Mouse (Mus musculus): Measurements from ENCODE around the gene Enc1.

The Enc1 gene

DNA sequence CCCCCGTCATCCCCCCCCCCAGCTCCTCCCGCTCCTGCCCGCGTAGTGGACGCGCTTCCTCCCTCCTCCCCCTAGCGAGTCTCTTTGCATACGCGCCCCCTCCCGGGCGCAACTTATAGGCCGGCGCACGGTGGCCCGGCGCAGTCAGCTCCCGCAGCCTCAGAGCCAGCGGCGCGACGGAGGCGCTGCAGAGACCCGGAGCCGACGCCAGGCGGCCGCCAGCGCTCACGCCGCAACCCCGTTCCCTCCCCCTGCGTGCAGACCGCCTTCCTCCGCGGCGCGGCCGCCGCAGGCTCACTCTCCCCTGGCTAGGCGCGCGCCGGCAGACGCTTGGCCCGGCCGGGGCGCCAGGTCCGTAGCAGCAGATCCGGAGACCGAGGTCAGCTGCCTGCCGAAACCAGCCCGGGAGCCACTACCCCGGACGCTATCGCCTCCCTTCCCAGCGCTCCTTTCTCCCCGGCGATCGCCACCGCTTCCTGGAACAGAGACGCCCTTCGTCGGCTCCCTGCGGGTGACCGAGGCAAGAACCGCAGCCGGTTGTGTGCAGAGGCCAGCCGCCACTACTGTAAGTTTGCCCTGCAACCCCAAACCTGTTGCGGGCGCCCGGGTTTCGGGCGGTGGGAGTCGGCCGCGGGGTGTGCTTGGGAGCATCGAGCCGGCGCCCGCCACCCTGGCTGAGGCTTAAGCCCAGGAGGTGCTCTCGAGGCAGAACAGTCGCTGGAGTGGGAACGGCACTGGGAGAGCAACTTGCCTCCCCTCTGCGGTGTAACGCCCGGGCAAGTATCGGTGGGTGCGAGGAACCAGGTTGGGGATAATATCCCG, at the start of gene Enc1:
Gene Enc1 (plus strand): TSS at position 141 of the 822 bp plus-strand sequence.
- DNase-seq (ENCODE audit: low spot score) = peak; percentile 89

DNA sequence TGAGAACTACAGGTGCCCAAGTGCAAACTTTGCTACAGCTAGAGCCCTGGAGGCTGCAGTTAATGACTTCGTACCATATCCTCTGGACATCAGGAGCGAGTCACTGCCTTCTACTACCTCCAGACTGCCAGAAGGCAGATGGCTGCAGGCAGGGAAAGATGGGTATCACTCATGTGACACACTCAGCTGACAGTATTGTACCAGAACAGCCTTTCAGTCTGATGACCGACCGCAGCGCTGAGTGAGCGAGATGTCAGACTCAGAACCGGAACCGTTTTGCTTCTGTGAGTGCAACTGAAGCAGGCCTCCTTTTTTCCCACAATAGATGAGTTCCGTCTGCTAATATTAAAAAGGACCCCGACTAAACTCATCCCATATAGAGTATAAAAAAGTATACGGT, 48.3 kb upstream of the Enc1 start:
- no peak for DNase-seq (ENCODE audit: low spot score)

DNA sequence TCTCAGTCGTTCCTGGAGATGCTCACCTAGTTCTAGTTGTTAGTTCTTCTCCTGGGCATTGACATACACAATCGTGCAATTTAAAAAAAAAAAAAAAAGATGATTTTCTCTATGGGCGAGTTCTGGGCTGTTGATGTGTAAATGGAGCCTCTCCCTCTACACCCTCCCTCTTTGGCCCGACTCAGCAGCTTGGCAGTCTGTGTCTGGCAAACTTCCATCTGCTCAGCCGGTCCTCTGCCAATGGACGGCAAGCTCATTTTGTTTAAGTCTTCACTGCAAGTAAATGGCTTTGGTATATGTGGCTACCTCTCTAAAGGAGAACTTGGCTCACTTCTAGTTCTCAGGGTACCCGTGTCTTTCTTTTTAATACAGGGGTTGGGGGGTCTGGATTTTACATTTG, 47.5 kb upstream of the Enc1 start:
- peak; percentile 71 for DNase-seq (ENCODE audit: low spot score)

DNA sequence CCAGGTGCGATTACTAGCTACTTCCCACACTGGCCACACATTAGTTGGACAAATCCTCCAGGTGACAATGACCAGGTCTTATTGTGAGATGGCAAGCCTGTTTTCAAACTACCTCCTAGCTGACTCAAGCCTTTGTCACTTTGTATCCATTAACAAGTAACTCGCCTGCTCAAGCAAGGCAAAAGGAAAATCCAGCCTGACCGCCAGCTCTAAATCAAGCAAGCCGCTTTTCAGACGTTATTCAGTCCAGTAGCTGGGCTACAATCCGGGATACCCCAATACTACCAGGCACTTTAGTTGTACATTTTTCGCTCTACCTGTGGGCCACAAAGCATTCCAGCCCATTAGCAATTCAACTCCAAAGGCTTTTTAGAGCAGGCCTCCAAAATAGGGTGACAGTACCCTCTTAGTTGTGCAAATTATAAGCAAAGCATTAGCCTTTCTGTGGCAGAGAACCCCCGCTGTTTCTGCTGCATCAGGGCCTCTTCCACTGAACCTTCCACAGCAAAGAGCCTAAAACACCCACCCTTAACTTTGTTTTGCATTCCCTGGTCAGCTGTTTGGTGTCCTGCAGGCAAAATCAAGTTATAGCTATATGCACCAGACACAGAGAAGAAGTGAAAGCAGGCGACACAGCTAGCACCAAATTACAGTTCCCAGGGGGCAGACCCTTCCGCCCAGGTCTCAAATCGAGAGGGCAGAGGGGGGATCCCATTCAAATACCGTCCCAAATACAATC, 44.5 kb upstream of the Enc1 start:
- no peak for DNase-seq (ENCODE audit: low spot score)

DNA sequence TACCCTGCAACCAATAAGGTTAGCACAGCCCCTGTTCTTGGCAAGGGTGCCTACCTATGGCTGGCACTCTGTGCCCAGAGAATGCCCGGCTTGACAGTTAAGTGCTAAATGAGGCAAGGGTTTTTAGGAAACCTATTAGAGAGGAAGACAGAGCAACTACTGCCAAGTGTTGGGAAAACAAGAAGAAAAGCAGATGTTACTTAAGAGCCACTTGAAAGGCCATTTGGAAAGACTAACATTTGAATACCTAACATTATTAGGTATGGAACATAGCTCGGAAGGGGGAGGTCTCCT, 44.0 kb upstream of the Enc1 start:
- no peak for DNase-seq (ENCODE audit: low spot score)

DNA sequence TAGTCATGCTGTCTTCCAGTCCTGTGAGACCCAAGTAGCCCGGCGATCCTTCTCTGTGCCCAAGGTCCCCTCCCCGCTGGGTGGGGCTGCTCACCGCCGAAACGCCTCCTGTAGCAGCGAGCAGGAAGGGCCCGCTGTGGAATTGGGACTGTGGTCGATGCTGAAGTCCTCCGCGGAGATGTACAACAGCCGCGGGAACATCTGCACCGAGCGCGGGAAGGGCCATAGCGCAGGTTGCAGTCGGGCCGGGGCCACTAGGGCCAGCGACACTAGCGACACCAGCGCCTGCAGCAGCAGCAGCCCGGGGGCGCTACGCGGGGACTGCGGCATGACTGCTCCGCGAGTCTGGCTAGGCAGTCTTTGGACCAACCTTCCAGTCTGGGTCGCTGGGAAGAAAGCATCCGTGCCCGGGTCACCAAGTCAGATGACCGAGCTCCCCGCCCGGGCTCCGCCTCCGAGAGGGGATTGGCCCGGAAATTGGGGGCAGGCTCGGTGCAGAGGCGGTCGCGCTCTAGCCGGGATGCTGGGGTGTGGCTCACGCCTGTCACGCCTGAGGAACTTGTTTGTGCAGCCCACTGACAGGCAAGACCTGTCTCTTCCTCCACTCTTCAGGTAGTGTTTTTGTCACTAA, 42.9 kb upstream of the Enc1 start, which contains the start of gene Hexb:
Gene Hexb (minus strand): TSS at position 426 of the 631 bp plus-strand sequence.
- peak; percentile 95 for DNase-seq (ENCODE audit: low spot score)

DNA sequence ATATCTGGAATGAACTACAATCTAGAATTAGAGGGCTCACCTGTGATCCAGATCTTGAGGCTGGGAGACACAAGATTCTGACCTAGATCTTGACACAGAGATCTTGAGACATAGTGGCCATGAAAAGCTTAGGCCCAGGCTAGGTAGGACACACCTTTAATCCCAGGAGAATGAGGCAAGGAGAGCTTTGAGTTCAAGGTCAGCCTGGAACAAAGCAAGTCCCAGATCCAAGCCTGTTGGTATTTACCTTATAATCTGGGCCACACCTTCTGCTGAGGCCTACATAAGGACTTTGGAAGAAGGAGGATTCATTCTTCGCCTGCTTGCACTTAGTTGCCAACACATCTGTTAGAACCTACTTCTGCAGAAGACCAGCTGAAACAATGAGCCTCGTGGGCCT, 41.8 kb upstream of the Enc1 start:
- DNase-seq (ENCODE audit: low spot score) = no peak

DNA sequence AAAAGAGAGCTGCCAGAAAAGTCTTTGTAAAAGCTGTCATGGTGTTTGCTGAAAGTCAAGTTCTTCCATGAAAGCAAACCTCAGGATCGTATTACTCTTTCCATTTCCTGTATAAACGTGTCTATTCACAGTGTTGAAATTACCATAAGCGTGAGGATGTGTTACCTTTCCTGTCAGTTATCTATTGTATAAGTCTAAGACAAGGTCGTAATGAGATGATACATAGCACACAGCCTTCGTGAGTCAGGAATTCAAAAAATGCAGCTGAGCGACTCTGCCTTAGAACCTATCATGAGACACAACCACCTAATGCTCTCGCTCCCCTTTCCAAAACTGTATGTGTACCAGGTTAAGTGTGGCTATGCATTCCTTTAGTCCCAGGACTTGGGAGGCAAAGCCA, 39.8 kb upstream of the Enc1 start:
- DNase-seq (ENCODE audit: low spot score) = no peak

DNA sequence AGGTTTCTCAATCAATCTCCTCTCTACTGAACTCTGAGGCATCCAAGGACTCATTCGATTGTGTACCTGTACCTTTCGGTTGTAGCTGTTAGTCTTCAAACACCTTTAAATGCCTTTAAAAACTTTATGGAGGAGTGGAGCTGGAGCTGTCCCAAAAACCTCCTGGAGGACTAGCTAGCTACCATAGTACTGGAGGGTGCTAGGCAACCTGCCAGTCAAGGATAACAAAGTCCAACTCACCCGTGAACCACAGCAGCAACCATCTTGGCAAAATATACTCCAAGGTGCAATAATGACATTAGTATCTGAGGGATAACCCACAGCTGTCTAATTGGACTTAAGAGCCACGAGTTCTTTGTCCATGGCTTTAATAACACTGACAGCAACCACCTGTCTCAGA, 39.0 kb upstream of the Enc1 start:
- no peak for DNase-seq (ENCODE audit: low spot score)

DNA sequence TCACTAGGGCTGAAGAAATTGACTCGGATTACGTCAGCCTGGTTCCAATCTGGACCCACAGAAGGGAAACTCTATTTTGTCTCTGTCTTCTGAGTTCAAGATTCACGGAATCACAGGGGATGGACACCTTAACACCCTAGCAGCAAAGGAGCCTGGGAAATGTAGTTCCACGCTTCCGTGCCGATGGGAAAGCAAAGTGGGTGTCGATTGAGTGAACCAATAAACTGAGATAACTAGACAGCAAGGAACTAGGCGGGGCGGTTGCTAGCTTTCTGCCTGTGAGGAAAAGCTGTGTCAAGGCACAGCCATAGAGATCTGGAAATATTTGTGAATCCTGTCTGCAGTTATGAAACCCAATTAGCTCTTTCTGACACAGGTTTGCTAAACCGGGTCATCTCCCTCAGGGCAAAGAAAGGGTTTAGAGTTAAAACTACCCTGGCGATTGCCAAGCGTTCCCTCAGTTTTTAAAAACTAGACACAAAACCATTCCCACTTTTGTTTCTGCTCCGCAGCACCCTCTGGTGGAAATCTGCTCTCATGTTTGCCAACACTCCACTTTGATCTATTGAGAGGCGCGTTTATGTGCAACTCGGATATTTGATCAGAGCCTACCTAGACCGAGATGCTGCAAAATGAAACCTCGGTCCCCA, 35.7 kb upstream of the Enc1 start:
- peak; percentile 90 for DNase-seq (ENCODE audit: low spot score)

DNA sequence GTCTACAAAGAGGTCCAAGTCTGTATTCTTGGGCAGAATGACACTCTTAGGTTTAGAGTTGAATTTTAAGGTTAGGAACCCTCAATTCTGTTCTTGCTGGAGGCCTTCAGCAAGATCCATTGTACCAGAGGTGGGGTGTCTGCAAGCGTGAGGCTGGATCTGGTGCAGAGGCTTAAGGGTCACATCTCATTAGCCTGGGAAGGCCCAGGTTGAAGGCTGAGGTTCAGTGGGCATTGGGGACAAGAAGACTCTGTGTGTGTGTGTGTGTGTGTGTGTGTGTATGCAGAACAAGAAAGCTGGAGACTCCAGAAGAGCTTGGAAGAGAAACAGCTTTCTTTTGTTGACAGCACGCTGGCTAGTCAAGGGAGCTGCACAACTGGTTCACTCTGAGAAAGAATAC, 34.9 kb upstream of the Enc1 start:
- no peak for DNase-seq (ENCODE audit: low spot score)

DNA sequence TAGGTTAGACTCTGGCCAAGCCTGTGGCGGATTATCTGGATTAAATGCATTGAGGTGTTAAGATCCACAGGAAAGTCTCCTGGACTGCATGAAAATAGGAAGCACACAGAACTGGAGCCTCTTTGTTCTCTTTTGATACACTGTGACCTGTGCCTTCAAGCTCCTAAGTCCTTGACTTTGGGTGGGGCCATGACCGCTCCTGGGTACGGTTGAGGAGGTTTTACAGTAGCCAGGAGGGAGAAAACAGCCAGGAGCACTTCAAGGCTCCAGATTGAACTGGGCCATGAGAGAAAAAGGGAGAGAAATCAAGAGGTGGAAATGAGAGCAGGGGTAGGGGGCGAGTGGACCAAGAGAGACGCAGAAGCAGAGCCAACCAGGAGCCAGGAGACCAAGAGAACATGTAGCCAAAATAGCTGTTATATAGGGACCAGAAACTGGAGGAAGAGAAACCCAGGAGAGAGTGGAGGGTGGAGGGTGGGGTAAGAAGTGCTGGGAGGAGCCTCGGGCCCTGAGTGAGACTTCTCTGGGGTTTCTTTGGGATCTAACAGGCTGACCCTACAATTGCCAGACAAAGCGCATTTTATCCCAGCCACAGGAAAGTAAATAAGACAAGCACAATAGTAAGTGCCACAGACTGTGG, 33.3 kb upstream of the Enc1 start:
- no peak for DNase-seq (ENCODE audit: low spot score)

DNA sequence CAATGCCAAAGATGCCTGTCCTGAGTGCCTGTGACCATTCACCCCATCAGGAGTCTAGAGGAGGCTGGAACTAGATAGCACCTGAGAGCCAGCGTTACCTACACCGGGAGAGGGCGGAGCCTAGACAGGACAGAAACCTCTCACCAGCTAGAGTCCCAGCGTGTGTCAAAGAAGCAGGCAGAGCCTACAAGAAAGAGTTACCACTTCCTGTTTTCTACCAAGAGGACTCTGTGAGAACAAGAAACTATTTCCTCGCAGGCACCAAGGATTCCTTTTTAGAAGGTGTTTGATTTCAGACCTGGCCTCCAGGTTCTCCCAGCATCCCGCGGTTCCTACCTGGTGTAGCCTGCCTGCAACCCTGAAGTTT, 32.8 kb upstream of the Enc1 start:
- no peak for DNase-seq (ENCODE audit: low spot score)

DNA sequence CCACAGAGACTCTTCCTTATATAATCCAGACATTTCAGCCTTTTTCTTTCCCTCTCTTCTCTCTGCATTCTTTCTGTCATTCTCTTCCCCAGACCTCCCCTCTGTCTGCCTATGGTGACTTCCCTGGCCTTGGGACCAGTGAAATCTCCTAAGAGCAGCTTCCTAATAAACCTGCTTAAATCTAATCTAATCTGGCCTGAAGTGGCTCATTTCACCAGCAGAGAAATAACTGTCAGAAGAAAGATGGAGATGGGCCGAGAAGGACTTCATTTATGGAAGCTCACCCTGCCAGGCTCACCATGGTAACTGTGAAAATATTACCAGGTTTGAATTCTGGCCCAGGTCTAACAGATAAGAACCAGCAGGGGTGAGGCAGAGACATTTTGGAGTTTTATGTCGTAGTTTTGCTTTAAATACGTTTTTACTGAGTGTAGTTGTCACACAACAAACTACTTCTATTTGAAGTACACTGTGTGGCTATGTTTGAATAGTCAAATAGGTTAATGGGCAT, 32.4 kb upstream of the Enc1 start:
- no peak for DNase-seq (ENCODE audit: low spot score)

DNA sequence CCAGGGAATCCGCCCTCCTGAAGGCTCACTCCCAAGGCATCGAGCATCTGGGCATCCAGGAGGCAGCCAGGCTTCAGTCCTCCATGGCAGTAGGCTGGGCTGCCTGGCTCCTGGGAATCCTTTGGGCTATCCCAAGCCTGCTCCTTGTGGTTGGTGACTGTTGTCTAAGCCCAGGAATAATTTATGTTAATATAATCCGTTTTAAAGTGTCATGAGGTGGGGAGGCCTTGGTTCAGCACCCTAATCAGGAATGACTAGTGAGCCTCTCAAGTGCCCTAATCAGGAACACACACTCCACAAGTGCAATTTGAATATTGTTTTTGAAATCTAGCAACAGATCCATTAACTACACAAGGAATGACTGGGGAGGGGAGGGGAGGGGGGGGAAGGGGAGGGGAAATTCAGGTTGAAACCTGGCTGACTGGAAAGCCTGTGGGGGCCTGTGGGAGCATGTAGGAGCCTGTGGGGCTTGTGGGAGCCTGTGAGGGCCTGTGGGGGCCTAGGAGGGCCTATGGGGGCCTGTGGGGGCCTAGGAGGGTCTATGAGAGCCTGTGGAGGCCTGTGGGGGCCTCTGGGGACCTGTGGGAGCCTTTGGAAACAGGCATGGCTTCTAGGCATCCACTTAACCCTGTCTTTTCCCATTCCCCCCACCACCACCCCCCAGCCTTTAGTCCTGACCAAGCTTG, 26.2 kb upstream of the Enc1 start:
- no peak for DNase-seq (ENCODE audit: low spot score)

DNA sequence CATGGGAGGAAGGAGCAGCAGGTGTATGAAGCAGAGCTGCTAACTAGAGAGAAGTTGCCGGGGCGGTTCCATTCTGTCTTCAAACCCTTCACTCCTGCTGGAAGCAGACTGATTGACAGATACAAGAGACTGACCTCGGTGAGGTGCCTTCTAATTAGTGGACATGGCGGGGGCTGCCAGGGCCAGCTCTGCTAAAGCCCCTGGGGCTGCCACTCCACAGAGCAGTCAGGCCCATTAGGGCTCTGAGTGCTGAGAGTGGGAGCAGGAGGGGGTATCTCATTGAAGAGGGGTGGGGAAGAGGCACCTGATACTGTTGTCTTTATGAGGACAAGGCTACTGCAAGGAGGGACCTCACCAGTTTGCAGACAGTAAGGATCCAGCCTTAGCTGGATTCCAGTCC, 25.3 kb upstream of the Enc1 start:
- no peak for DNase-seq (ENCODE audit: low spot score)

DNA sequence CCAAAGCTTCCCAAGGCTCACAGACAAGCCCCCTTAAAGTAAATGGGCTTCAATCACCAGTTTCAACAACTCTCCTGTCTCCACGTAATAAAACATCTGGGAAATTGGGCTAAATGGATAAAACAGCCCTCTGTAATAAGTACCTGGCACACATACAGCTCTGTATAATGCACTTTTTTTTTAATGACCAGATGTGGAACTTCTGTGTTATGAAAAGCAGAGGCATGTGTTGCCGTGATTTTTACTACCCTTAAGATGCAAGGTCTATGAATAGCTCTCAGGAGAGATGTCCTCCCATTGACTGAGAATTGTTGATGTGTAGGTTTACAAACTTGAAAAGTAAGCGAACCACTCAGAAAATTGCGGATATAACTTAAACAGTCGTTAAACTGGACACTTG, 24.7 kb upstream of the Enc1 start:
- DNase-seq (ENCODE audit: low spot score) = no peak

DNA sequence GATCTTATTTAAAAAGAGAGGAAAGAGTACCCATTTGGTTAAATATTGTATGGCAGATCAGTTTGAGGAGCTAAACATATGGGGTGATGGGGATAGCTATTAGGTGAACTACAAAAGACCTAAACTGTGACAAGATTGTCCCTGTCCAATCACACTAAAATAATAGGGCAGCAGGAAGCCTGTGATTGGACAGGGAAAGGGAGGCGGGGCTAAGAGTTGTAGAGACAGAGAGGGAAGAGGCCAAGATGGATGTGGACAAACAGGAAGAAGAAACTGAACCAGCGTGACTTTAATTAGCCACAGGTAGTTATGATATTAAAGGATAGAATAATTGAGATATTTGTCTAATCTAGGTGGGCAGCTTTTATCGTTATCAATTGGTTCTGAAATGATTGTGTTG, 20.9 kb upstream of the Enc1 start:
- DNase-seq (ENCODE audit: low spot score) = no peak

DNA sequence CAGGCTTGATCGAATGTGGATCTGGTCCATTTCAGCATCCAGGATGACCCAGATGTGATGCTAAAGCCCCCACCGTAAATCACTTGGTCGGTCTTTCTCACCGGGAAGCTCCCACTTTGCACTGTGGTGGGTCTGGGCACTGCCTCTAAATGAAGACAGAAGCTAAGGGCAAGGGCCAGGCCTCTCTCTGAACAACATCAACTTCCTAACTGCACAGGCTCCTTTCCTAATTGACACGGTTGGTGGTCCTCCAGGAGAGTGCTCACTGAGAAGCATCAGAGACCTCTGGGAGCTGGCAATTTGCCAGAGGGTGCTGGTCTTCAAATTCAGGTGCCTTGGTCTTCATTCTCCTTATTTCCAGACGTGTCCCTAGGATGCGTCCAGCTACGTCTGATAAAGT, 17.0 kb upstream of the Enc1 start:
- DNase-seq (ENCODE audit: low spot score) = no peak

DNA sequence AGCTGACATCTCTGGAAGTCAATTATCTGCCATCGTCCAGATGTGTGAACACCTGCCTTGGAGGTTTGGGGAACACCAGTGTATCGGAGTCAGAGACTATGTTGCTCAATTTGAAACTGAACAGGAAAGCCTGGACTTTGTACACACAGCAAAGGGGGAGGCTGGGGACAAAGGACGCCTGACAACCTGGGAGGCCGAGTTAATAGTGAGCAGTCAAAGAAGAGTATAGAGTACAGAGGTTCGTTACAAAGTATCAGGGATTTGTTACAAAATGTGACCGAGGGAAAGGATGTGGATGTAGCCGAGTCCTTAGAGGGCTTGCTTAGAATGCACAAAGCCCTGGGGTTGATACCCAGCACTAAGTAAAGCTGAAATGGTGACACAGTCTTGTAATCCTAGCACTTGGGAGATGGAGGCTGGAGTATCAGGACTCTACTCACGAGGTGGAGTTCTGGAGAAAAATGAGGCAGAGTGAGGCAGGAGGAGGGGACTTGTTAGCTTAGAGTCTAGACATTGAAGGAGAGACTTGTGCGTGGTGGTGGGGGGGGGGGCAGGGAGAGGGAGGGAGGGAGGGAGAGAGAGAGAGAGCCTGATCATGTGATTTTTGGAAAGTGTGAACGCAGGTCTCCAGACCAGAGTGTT, 16.4 kb upstream of the Enc1 start:
- no peak for DNase-seq (ENCODE audit: low spot score)

DNA sequence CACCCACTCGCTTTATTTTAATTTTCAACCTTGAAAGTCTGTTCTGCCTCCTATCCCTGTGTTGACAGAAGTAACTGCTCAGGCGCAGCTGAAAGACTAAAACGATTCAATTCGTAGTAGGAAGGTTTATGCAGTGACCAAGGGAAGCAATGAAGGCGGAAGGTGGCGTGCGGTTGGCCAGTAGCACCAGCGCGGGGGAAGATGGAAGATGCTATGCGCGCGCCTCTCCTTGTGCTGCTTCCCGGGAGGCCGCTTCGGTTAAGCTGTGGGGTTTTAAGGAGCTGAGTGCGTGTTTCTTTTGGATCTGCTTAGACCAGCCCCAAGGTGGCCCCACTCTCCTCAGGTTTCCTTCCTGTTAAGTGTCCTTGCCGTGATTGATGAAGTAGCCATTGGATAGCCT, 15.8 kb upstream of the Enc1 start:
- DNase-seq (ENCODE audit: low spot score) = no peak

Data from urinary bladder, postnatal 14 days (tissue).